Mouse (Mus musculus) CH12.LX (cell line): ENCODE data around the gene Galnt14. TPM values are rescaled to one million over a fixed set of nuclear protein-coding genes. Genes with fewer than 3 reads are reported as not detected.

ENCODE experiments used
- DNase-seq: peaks from one replicate; pipeline ENCODE4 v3.0.0-alpha.2; 2013; ENCODE audit errors: extremely low read depth
- H3K27ac ChIP-seq: 2 replicates; pipeline ENCODE4 v1.5.1; 2012; ENCODE audit warnings: low read depth, mild to moderate bottlenecking, control low read depth, moderate library complexity; ENCODE audit not compliant: insufficient read depth
- H3K27me3 ChIP-seq: replicated peaks from 2 replicates; pipeline ENCODE3; 2012; ENCODE audit warnings: inconsistent platforms
- H3K36me3 ChIP-seq, 2 experiments: replicated peaks in 1 of 2; 2 replicates each; pipeline versions ENCODE3 to v1.6.1; 2012; ENCODE audit warnings: inconsistent platforms in 1 of 2, low read length in 1 of 2, mild to moderate bottlenecking in 1 of 2, mixed read lengths in 1 of 2, moderate library complexity in 1 of 2; ENCODE audit not compliant: control insufficient read depth in 1 of 2, insufficient read depth in 1 of 2
- H3K4me1 ChIP-seq, 2 experiments: 2 replicates each; pipeline ENCODE4 v1.6.1; 2012; ENCODE audit warnings: inconsistent platforms in 1 of 2, moderate library complexity in 1 of 2; ENCODE audit not compliant: insufficient read depth in 2 of 2, control insufficient read depth in 1 of 2
- H3K4me2 ChIP-seq: 2 replicates; pipeline ENCODE4 v1.6.1; 2012; ENCODE audit warnings: low read depth, mild to moderate bottlenecking, control low read depth; ENCODE audit not compliant: poor library complexity, insufficient read depth, severe bottlenecking
- H3K4me3 ChIP-seq, 3 experiments: fragments of 150-350 bp in 1 of 3; sonication (generic) in 1 of 3; replicated peaks in 1 of 3; 2 replicates each; pipeline versions ENCODE3 to v1.5.1; 2011 to 2012; ENCODE audit warnings: low read depth in 2 of 3, low read length in 2 of 3, mild to moderate bottlenecking in 2 of 3, moderate library complexity in 2 of 3, control low read depth in 1 of 3, improper control_type of control experiment in 1 of 3, inconsistent platforms in 1 of 3, mixed read lengths in 1 of 3; ENCODE audit not compliant: poor library complexity in 1 of 3
- H3K79me2 ChIP-seq: replicated peaks from 2 replicates; pipeline ENCODE4 v1.6.1; 2012; ENCODE audit warnings: mild to moderate bottlenecking, moderate library complexity; ENCODE audit not compliant: control insufficient read depth, poor library complexity, insufficient read depth, severe bottlenecking; ENCODE audit errors: extremely low read depth
- H3K9ac ChIP-seq: 2 replicates; pipeline ENCODE4 v1.6.1; 2012; ENCODE audit warnings: low read depth, mild to moderate bottlenecking, control low read depth, moderate library complexity; ENCODE audit not compliant: insufficient read depth
- H3K9me3 ChIP-seq: replicated peaks from 2 replicates; pipeline ENCODE3; 2012; ENCODE audit warnings: low read length, inconsistent platforms, mixed read lengths
- CHD1 ChIP-seq: IDR thresholded peaks from 2 replicates; pipeline ENCODE4 v1.6.1; 2012; ENCODE audit warnings: low read depth, low read length, improper control_type of control experiment, inconsistent platforms
- CHD2 ChIP-seq: IDR thresholded peaks from 2 replicates; pipeline ENCODE4 v1.6.1; 2011; ENCODE audit warnings: low read length, improper control_type of control experiment
- CTCF ChIP-seq, 2 experiments: IDR thresholded peaks in 1 of 2; conservative IDR thresholded peaks in 1 of 2; 2 replicates each; pipeline ENCODE4 v1.5.1; 2011 to 2012; ENCODE audit warnings: low read depth in 2 of 2, low read length in 2 of 2, improper control_type of control experiment in 1 of 2, inconsistent platforms in 1 of 2, mild to moderate bottlenecking in 1 of 2, moderate library complexity in 1 of 2
- EP300 ChIP-seq: IDR thresholded peaks from 2 replicates; pipeline ENCODE4 v1.6.1; 2011; ENCODE audit warnings: low read length, improper control_type of control experiment
- GABPA ChIP-seq: IDR thresholded peaks from 2 replicates; pipeline ENCODE4 v1.6.1; 2012; ENCODE audit warnings: low read depth, low read length, improper control_type of control experiment, inconsistent platforms; ENCODE audit not compliant: insufficient replicate concordance
- HCFC1 ChIP-seq: IDR thresholded peaks from 2 replicates; pipeline ENCODE4 v1.6.1; 2012; ENCODE audit warnings: low read depth, mild to moderate bottlenecking, inconsistent platforms, low read length, improper control_type of control experiment
- KAT2A ChIP-seq: IDR thresholded peaks from 2 replicates; pipeline ENCODE4 v1.6.1; 2012; ENCODE audit warnings: low read length, improper control_type of control experiment, inconsistent platforms; ENCODE audit not compliant: insufficient replicate concordance
- MAFK ChIP-seq: IDR thresholded peaks from 2 replicates; pipeline ENCODE4 v1.6.1; 2011; ENCODE audit warnings: low read length, improper control_type of control experiment; ENCODE audit not compliant: insufficient replicate concordance
- MAX ChIP-seq: IDR thresholded peaks from 2 replicates; pipeline ENCODE4 v1.6.1; 2011; ENCODE audit warnings: low read length, improper control_type of control experiment
- MAZ ChIP-seq: IDR thresholded peaks from 2 replicates; pipeline ENCODE4 v1.6.1; 2012; ENCODE audit warnings: low read depth, mild to moderate bottlenecking, inconsistent platforms, low read length, improper control_type of control experiment, moderate library complexity
- MXI1 ChIP-seq: IDR thresholded peaks from 2 replicates; pipeline ENCODE4 v1.6.1; 2011; ENCODE audit warnings: mild to moderate bottlenecking, low read depth, low read length, improper control_type of control experiment
- MYC ChIP-seq: IDR thresholded peaks from 2 replicates; pipeline ENCODE4 v1.6.1; 2011; ENCODE audit warnings: low read depth, mild to moderate bottlenecking, improper control_type of control experiment, low read length
- POLR2AphosphoS2 ChIP-seq: IDR thresholded peaks from 2 replicates; pipeline ENCODE4 v1.6.1; 2011; ENCODE audit warnings: low read depth, low read length, improper control_type of control experiment
- RAD21 ChIP-seq: IDR thresholded peaks from 2 replicates; pipeline ENCODE4 v1.6.1; 2011; ENCODE audit warnings: low read depth, mild to moderate bottlenecking, low read length, improper control_type of control experiment, moderate library complexity
- RCOR1 ChIP-seq: conservative IDR thresholded peaks from 2 replicates; pipeline ENCODE4 v1.6.1; 2012; ENCODE audit warnings: low read depth, mild to moderate bottlenecking, inconsistent platforms, low read length, improper control_type of control experiment
- SIN3A ChIP-seq: IDR thresholded peaks from 2 replicates; pipeline ENCODE4 v1.6.1; 2012; ENCODE audit warnings: low read length, improper control_type of control experiment, inconsistent platforms
- TCF12 ChIP-seq: IDR thresholded peaks from 2 replicates; pipeline ENCODE4 v1.6.1; 2014; ENCODE audit warnings: low read depth, mild to moderate bottlenecking, inconsistent platforms, low read length, improper control_type of control experiment
- UBTF ChIP-seq: IDR thresholded peaks from 2 replicates; pipeline ENCODE4 v1.6.1; 2012; ENCODE audit warnings: low read depth, mild to moderate bottlenecking, inconsistent platforms, low read length, improper control_type of control experiment, moderate library complexity
- USF2 ChIP-seq: conservative IDR thresholded peaks from 2 replicates; pipeline ENCODE4 v1.6.1; 2011; ENCODE audit warnings: low read depth, low read length, improper control_type of control experiment
- ZC3H11A ChIP-seq: IDR thresholded peaks from 2 replicates; pipeline ENCODE4 v1.6.1; 2012; ENCODE audit warnings: low read depth, mild to moderate bottlenecking, inconsistent platforms, low read length, improper control_type of control experiment
- ZNF384 ChIP-seq: IDR thresholded peaks from 2 replicates; pipeline ENCODE4 v1.6.1; 2012; ENCODE audit warnings: low read depth, low read length, improper control_type of control experiment, inconsistent platforms
- dilution Hi-C: fragments of 300-500 bp; cut with MboI; formaldehyde crosslinking; loops from 2 replicates; pipeline ENCODE4 v1.14.3; 2020; ENCODE audit warnings: low sequenced_read_pairs; ENCODE audit not compliant: extremely low pct_unique_long_range_greater_than_20kb, extremely low pct_ligation_motif_present
- in situ Hi-C: fragments of 300-500 bp; cut with MboI; formaldehyde crosslinking; loops from 3 replicates; pipeline ENCODE4 v1.14.3; 2019; ENCODE audit warnings: low sequenced_read_pairs, low pct_ligation_motif_present, low pct_unique_long_range_greater_than_20kb, mixed read lengths
- polyA plus RNA-seq: library from polyadenylated mRNA; unstranded; fragments of >175 nt; gene quantifications from 2 replicates; pipeline ENCODE4 v1.2.1, GENCODE M21; 2012; ENCODE audit warnings: low read depth; ENCODE audit not compliant: insufficient read length
- total RNA-seq, 2 experiments: library from RNA; depleted of rRNA; stranded (reverse); fragments of 300-350 nt in 1 of 2; fragments of >200 nt in 1 of 2; gene quantifications; 2 replicates each; pipeline ENCODE4 v1.2.3; 2012 to 2014

Galnt14 gene
- total and polyA plus RNA-seq, 3 experiments = 1.0 to 5.8 (median 2.4) TPM

DNA sequence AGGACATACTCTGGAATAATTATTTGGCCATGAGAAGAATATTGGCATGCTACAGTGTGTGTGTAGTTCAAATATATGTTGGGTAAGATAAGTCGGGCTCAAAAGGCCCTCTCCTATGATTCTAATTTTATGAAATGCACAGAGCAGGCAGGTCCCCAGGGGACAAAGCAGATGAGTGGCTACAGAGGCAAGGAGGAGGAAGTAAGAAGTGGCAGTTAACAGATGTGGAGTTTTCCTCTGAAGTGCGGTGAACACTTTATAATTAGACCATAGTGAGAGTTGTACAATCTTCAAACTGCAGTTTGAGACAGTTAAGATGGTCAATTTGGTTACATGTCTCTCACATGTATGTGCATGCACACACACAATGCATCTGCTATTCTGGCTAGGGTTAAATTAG is 178.4 kb downstream of the Galnt14 start (continued):
- TF ChIP-seq RAD21 = no peak; the same call in 1 of the 2 replicates
- no peak for TF ChIP-seq UBTF
- TF ChIP-seq MYC = no peak
- TF ChIP-seq MXI1 = no peak
- TF ChIP-seq MAFK = no peak
- TF ChIP-seq CHD2 = peak; percentile 43; the same call in 1 of the 2 replicates
- no peak for TF ChIP-seq KAT2A
- no peak for TF ChIP-seq USF2
- TF ChIP-seq ZC3H11A = no peak
- TF ChIP-seq POLR2AphosphoS2 = no peak
- no peak for TF ChIP-seq ZNF384
- no peak for TF ChIP-seq CTCF (conservative IDR thresholded peaks at IDR 0.05 in 1 of 2, IDR thresholded peaks at IDR 0.05 in 1 of 2; ENCODE audit: low read depth in 2 of 2, low read length in 2 of 2)
- TF ChIP-seq CHD1 = no peak; the same call in 1 of the 2 replicates
- TF ChIP-seq EP300 = peak; percentile 88
- TF ChIP-seq MAZ = peak; percentile 68
- peak; percentile 52; the same call in 1 of the 2 replicates for TF ChIP-seq RCOR1

- Histone ChIP-seq H3K4me2 (no peak overlapping the region), H3K27me3 (no peaks in the 10 kb centered on the region), H3K36me3 (no peaks in the 10 kb centered on the region), H3K4me1 (peaks cover 2 to 20% of the 10 kb centered on the region in 2 experiments), H3K4me3 (no peak overlapping the region), H3K9ac (no peak overlapping the region), H3K27ac (no peak overlapping the region), H3K9me3 (no peaks in the 10 kb centered on the region), H3K79me2 (no peaks in the 10 kb centered on the region)
- dilution Hi-C loops = no loop called here
- no peak for DNase-seq
- TF ChIP-seq ZC3H11A (no peak), GABPA (no peak), MAZ (no peak), HCFC1 (no peak), MAX (no peak), SIN3A (no peak), CTCF (conservative IDR thresholded peaks at IDR 0.05 in 1 of 2, IDR thresholded peaks at IDR 0.05 in 1 of 2; ENCODE audit: low read depth in 2 of 2, low read length in 2 of 2) (no peak), CHD1 (no peak), UBTF (no peak), MXI1 (no peak), KAT2A (no peak), TCF12 (no peak), RAD21 (no peak), MAFK (no peak), RCOR1 (no peak), MYC (no peak)
- in situ Hi-C loops = no loop called here
These were observed 188.1 kb downstream of the Galnt14 start for GRCm38 (mm10) chr17:73522169-73522568.
